Mouse (Mus musculus) stomach, postnatal 0 days (tissue): Measurements from ENCODE around the gene Tut1. TPM values are rescaled to one million over a fixed set of nuclear protein-coding genes. Genes with fewer than 3 reads are reported as not detected.

Experiments used
- ATAC-seq: fragments of 200-750 bp; cut with Nextera tagmentation; 2 replicates; pipeline ENCODE4 v1.8.0; 2017; ENCODE audit not compliant: low FRiP score, low TSS enrichment
- DNase-seq: peaks from one replicate; pipeline ENCODE4 v3.0.0-alpha.2; 2016; ENCODE audit warnings: low spot score
- H3K27ac ChIP-seq: fragments of 300-500 bp; sonication (generic); replicated peaks from 2 replicates; pipeline ENCODE4 v1.5.1; 2014; ENCODE audit warnings: mild to moderate bottlenecking, control low read depth
- H3K27me3 ChIP-seq: fragments of 300-500 bp; sonication (generic); 2 replicates; pipeline ENCODE4 v1.6.1; 2014; ENCODE audit warnings: low read length; ENCODE audit not compliant: control insufficient read depth, insufficient read depth
- H3K36me3 ChIP-seq: fragments of 300-500 bp; sonication (generic); 2 replicates; pipeline ENCODE4 v1.6.1; 2014; ENCODE audit warnings: low read length, mixed read lengths; ENCODE audit not compliant: control insufficient read depth, insufficient read depth
- H3K4me1 ChIP-seq: fragments of 300-500 bp; sonication (generic); replicated peaks from 2 replicates; pipeline ENCODE4 v1.6.1; 2014; ENCODE audit warnings: antibody characterized with exemption; ENCODE audit not compliant: control insufficient read depth, insufficient read depth
- H3K4me2 ChIP-seq: fragments of 300-500 bp; sonication (generic); replicated peaks from 2 replicates; pipeline ENCODE4 v1.6.1; 2014; ENCODE audit warnings: low read depth, mild to moderate bottlenecking, control low read depth, moderate library complexity
- H3K4me3 ChIP-seq: fragments of 300-500 bp; sonication (generic); 2 replicates; pipeline ENCODE4 v1.5.1; 2014; ENCODE audit warnings: low read depth, low read length, control low read depth
- H3K9ac ChIP-seq: fragments of 300-500 bp; sonication (generic); 2 replicates; pipeline ENCODE4 v1.6.1; 2014; ENCODE audit warnings: mild to moderate bottlenecking, low read length, control low read depth, mixed read lengths
- H3K9me3 ChIP-seq: fragments of 300-500 bp; sonication (generic); 2 replicates; pipeline ENCODE4 v1.6.1; 2016; ENCODE audit warnings: low read length; ENCODE audit not compliant: control insufficient read depth
- CTCF ChIP-seq: IDR thresholded peaks from 2 replicates; pipeline ENCODE4 v1.5.1; 2016; ENCODE audit warnings: antibody characterized with exemption, low read depth, mild to moderate bottlenecking, moderate library complexity
- EP300 ChIP-seq: optimal IDR thresholded peaks from 2 replicates; pipeline ENCODE3; 2016; ENCODE audit warnings: antibody characterized with exemption
- WGBS: fragments of 180-500 bp; shearing (Covaris S2); extraction: QIAGEN DNeasy Blood & Tissue Kit; methylation state at CpG from one replicate; pipeline ENCODE4 v1.1.7; 2014; 5-methylcytosine and 5-hydroxymethylcytosine counted together
- polyA plus RNA-seq: library from polyadenylated mRNA; unstranded; fragments of >200 nt; fragmentation: Nextera tagmentation; extraction: Ambion mirVana; gene quantifications from 2 replicates; pipeline ENCODE4 v1.2.1, GENCODE M21; 2015

Tut1 gene
- 14.9 and 15.8 TPM in 2 replicates for polyA plus RNA-seq

GRCm38 (mm10) chr19:8953135-8954039 is at the start of gene Tut1:
Gene Tut1, plus strand, starts transcription at chr19:8953847.
- peak; percentile 92 for DNase-seq
- WGBS: 2% methylated on average over 46 of the region's 46 CpGs
- Histone ChIP-seq H3K4me1 (no peaks in the 10 kb centered on the region; the same call in 1 of the 2 replicates), H3K9me3 (no peaks in the 10 kb centered on the region), H3K9ac (peak within 1 kb of the TSS; percentile 76), H3K27ac (peak within 1 kb of the TSS; percentile 85), H3K4me3 (peak within 1 kb of the TSS; percentile 82), H3K36me3 (peaks cover 13% of the 10 kb centered on the region), H3K27me3 (no peaks in the 10 kb centered on the region), H3K4me2 (peak within 1 kb of the TSS; percentile 89)
- TF ChIP-seq EP300 (no peak), CTCF (peak; percentile 25; the same call in 1 of the 2 replicates)
- peak; percentile 95 for ATAC-seq

DNA sequence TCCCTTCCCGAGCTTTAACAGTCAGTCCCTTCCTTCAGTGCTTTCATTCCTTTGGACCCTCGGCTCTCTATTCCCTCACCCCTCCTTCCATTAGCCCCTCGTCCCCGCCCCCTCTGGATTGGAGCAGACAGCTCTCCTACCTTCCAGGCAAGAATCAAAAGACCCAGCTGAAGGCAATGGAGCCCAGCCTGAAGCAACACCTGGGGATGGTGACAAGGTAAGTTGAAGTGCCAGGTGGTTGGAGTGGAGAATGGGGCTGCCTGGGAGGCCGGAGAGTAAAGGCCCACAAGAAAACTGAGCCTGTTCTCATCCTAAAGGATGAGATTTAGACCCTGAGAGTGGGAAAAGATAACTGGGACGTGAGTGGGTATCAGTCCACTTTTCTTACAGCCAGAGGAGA is 45.1 kb upstream of the Tut1 start:
- ATAC-seq (no peak), DNase-seq (no peak)
- Histone ChIP-seq H3K9me3 (no peaks in the 10 kb centered on the region), H3K4me1 (no peaks in the 10 kb centered on the region), H3K27me3 (no peaks in the 10 kb centered on the region), H3K36me3 (peaks cover 52% of the 10 kb centered on the region), H3K27ac (no peak overlapping the region), H3K4me2 (no peak overlapping the region), H3K4me3 (no peak overlapping the region), H3K9ac (no peak overlapping the region)
- WGBS: 93% methylated on average over 6 of the region's 6 CpGs
- TF ChIP-seq CTCF (no peak), EP300 (no peak)

DNA sequence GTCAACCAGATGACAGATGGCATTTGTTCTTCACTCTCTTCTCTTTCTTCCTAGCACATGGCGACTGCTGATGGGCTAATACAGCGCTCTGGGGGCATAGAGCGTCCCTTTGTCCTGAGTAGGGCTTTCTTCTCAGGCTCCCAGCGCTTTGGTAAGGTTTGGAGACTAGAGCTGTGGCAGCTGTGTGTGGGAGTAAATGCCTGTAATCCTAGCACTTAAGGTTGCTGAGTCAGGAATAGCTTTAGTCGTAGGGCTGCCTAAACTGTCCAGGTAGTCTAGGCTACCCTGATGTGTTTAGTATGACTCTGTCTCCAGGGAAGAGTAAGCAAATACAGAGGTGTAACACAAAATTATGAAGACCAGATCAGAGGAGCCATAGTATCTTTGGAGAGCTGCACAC is 41.8 kb upstream of the Tut1 start:
- 94% methylated on average over 5 of the region's 5 CpGs for WGBS
- Histone ChIP-seq H3K4me3 (no peak overlapping the region), H3K4me1 (no peaks in the 10 kb centered on the region), H3K27me3 (no peaks in the 10 kb centered on the region), H3K4me2 (no peak overlapping the region), H3K36me3 (peaks cover 74% of the 10 kb centered on the region), H3K9me3 (no peaks in the 10 kb centered on the region), H3K9ac (no peak overlapping the region), H3K27ac (no peak overlapping the region)
- DNase-seq (no peak), ATAC-seq (no peak)
- no peak for TF ChIP-seq CTCF

DNA sequence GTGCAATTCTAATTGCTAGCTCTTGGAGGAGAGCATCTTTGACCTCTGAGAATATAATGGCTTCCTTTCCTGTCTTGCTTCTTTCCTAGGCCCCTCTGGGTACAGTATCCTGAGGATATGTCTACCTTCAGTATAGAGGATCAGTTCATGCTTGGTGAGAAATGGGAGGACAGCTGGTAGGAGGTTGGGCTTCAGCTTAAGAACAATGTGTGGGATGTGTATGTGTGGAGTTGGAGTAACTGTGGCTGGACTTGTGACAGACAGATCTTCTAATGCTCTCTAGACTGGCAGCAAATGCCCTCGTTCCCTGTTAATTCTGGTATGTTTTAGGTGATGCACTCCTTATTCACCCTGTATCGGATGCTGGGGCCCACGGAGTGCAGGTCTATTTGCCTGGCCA is 39.4 kb upstream of the Tut1 start:
- H3K4me1 ChIP-seq: no peaks in the 10 kb centered on the region
- DNase-seq: no peak
- H3K9ac ChIP-seq: no peak overlapping the region
- no peaks in the 10 kb centered on the region for H3K27me3 ChIP-seq
- TF ChIP-seq EP300 (no peak), CTCF (no peak)
- 98% methylated on average over 3 of the region's 3 CpGs for WGBS
- no peaks in the 10 kb centered on the region for H3K9me3 ChIP-seq
- no peak for ATAC-seq
- H3K36me3 ChIP-seq: peaks cover 57% of the 10 kb centered on the region
- no peak overlapping the region for H3K27ac ChIP-seq
- no peak overlapping the region for H3K4me2 ChIP-seq
- no peak overlapping the region for H3K4me3 ChIP-seq

GRCm38 (mm10) chr19:8919000-8919399 is 34.6 kb upstream of the Tut1 start:
- 90% methylated on average over 3 of the region's 3 CpGs for WGBS
- no peaks in the 10 kb centered on the region; the same call in 1 of the 2 replicates for H3K4me1 ChIP-seq
- H3K9me3 ChIP-seq: no peaks in the 10 kb centered on the region
- ATAC-seq (no peak), DNase-seq (no peak)
- H3K36me3 ChIP-seq: peaks cover 21% of the 10 kb centered on the region
- H3K9ac ChIP-seq: no peak overlapping the region
- H3K4me3 ChIP-seq: no peak overlapping the region
- no peaks in the 10 kb centered on the region for H3K27me3 ChIP-seq
- H3K27ac ChIP-seq: no peak overlapping the region
- H3K4me2 ChIP-seq: no peak overlapping the region
- no peak for TF ChIP-seq CTCF
- no peak for TF ChIP-seq EP300

DNA sequence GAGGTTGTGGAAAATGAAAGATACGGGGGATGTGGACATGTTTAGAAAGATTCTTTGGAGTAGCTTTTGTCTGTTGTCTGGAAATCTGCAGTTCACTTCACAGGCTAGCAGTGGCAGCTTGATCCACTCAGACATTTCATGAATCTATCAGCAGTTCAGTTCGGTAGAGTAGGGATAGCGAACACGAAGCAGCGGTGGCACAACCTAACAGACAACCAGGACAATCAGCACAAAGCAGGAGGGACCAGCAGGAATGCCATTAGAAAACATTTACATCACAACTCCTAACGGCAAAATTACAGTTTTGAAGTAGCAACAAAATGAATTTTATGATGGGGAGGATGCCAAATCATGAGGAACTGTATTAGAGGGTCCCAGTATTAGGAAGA is 34.0 kb upstream of the Tut1 start:
- H3K27me3 ChIP-seq: no peaks in the 10 kb centered on the region
- DNase-seq: no peak
- H3K4me3 ChIP-seq: peak overlapping the region; percentile 81
- peak overlapping the region; percentile 62 for H3K4me2 ChIP-seq
- H3K27ac ChIP-seq: peak overlapping the region; percentile 96
- H3K9ac ChIP-seq: peak overlapping the region; percentile 79; the same call in 1 of the 2 replicates
- H3K36me3 ChIP-seq: peaks cover 14% of the 10 kb centered on the region
- no peaks in the 10 kb centered on the region; the same call in 1 of the 2 replicates for H3K4me1 ChIP-seq
- no peaks in the 10 kb centered on the region for H3K9me3 ChIP-seq
- TF ChIP-seq EP300 (no peak), CTCF (no peak)
- WGBS: 62% methylated on average over 6 of the region's 6 CpGs
- no peak for ATAC-seq
